Mouse (Mus musculus) kidney, postnatal 36 days (tissue): ENCODE data around the gene Panx3.

Source experiments
- DNase-seq, 2 experiments: peaks; one replicate each; pipeline ENCODE4 v3.0.0; 2021 to 2022; ENCODE audit warnings: mixed read lengths in 2 of 2

Panx3 gene

DNA sequence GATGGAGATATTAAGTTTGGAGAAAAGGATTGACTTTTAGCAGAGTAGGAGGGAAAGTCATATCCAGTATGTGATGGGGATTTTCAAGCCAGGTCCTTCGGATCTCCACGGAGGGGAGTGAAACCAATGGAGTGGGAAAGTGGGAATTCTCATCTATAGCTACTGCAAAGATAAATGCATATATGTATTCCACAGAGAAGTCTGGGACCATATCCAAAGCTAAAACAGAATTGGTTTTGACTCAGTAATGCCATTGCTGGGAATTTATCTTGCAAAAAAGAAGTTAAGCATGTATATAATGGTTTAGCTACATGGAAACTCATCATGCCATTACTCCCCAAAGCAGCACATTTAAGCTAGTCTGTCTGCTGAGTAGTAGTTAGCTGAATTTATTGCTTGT, 36.7 kb downstream of the Panx3 start:
- DNase-seq: no peak

DNA sequence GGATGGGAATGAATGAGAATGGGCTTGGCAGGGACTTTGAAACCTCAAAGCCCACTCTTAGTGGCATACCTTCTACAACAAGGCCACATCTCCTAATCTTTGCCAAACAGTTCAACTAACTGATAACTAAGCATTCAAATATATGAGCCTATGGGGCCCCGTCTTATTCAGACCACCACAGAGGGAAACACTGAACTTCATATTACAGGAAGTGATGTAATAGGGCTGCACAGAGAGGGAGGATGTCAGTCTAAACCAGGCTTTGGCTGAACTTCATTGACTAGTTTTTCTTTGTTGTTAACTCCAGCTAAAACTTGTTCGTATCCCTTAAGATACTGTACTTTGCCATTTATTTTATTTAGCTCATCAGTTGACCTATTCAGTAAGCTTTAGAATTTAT, 39.1 kb downstream of the Panx3 start:
- DNase-seq: no peak

DNA sequence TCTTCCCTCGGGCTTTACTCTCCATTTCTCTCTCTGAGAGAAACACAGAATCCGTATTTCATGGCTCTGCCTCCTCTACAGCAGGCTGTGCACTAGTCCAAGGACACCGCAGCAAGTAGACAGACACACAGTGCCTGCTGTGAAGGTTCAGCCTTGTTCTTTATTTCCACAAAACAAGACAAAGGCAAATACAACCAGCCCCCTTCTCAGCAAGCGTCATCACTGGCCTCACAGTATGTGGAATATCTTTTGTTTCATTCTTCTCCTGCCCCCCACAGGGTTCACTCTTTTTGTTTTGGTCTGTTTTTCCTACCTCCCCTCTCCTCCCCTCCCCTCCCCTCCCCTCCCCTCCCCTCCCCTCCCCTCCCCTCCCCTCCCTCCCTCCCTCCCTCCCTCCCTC, 40.5 kb downstream of the Panx3 start:
- no peak for DNase-seq

DNA sequence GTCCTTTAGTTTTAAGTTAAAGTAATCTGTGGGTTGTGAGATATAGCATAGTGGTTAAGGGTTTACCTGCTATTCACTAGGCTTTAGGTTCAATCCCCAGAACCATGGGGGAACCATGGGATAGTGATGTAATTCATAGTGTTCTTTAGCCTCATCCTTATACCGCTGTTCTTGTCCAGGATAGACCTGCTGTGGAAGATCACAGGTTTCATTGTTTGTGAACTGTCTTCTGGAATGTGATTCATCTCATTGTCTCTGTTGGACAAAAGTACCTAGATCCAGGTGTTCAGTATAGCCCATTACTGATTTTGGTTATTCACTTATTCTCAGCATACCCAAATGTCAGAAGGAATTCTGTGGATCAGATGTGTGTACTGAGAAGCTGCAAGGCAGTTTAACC, 41.8 kb downstream of the Panx3 start:
- no peak for DNase-seq

DNA sequence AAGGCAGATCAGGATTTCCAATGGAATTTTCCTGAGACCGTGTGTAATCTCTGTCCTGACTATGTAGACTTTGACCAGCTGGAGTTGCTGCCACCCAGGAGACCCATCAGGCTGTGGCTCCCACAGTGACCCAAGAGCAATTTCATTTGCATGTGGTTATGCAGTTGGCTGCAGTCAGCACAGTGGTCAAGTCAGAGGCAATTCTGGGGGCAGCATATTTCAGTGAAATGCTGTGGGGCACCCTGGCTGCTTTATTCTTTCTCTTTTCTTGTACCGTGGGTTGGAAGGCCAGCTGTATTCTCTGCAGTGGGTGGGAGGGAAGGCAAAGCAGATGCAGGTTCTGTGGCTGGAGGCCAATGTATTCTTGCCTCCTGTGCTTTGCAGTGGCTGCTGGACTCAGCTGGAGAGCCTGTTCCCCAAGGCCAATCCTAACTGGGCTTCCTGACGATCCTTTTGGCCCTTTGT, 42.9 kb downstream of the Panx3 start:
- peak; percentile 44 to 60 for DNase-seq

DNA sequence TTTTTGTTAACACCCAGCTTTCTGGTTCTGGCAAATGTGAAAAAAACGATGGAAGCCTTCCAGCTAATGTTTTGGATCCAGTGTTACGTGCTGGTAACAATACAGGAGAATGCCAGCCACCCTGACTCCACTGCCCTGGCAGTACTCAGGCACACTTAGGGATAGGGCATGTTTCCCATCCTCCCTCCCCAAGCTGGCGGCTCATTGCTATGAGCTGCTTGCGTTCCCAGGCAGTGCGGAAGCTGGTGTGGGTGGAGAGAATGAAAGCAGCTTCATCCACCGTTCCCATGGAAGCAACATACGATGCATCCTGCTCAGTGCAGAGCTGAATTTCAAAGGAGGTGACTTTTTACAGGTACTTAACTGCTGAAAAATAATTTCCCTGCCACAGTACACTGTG, 43.4 kb downstream of the Panx3 start:
- peak in 1 of 2 experiments; percentile 25 for DNase-seq

DNA sequence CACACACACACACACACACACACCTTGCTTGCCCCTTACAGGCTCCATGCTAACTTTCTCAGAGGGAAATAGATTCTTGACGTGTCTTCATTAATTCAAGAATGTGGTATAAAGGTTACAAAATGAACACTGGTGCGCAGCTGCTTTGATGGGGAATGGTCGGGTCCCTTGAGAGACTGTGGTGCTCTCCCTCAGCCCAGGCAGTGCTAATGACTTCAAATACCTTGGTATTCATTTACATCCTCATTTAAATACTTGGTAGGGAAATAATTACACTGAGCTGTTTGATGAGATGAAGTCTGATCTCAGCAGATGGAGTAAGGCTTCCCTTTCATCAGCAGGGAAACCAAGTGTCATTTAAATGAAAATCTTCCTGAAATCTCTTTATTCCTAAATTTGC, 43.9 kb downstream of the Panx3 start:
- no peak for DNase-seq

DNA sequence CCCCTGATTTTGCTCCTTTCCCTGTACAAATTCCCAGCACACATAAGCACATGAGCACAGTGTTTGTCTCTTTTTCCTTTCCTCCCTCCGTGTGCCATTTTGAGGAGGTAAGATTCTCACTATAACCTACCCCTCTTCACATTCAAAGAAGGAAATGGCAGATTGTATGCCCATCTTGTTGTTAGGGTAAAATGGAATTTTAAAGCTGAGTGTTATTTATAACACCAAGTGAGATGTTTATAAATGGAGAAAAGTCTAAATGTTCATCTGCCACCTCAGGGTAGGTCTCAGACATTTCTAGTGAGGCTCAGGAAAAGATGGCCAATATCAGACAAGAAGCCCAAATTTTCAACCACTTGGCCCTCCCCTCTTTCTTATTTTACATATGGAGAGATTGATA, 44.5 kb downstream of the Panx3 start:
- DNase-seq: no peak

DNA sequence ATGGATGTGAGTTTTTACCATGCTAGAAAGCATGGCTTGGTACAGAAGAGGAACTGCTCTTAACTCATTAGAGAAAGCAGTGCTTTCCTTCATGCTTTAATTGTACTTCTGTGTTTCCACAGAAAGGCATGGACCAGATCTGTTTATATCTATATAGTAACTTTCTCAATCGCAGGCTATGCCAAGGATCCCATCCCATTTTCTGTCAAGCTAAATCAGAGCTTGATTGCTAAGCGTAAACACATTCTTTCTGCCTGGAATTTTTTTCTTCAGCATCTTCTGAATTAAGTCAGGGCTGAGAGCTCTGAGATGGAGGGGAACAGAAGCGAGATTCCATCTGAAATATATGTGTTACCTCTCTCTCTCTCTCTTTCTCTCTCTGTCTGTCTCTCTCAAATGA, 45.1 kb downstream of the Panx3 start:
- no peak for DNase-seq

DNA sequence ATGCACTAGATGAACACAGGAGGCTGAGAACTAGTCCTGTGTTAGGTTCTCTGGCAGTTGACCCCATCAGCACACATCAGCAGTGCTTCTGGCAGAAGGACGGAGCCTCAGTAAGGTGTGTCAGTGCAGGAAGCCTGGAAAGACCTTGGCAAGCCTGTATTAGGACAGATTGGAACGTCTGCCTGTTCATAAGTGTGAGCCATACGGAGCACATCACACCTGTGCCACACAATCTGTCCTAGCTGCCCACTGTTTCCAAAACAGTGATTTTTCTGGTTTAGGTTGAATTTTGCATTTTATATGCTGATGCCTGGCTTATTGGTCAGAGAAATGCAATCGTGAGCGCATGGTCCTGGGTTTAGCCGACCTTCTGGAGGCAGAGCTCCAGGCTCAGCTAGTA, 47.7 kb downstream of the Panx3 start:
- no peak for DNase-seq

DNA sequence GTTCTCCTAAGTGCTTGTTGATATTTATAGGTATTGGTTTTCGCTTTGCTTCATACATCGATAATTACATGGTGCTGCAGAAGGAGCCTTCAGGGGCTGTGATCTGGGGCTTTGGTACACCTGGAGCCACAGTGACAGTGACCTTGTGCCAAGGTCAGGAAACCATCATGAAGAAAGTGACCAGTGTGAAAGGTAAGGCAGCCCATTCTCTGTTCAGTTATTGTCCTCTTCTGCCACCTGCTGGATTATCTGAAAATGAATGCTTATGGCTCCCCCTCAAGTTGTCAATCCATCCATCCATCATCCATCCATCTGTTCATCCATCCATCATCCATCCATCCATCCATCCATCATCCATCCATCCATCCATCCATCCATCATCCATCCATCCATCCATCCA, 52.3 kb downstream of the Panx3 start:
- DNase-seq: peak; percentile 52 to 53

DNA sequence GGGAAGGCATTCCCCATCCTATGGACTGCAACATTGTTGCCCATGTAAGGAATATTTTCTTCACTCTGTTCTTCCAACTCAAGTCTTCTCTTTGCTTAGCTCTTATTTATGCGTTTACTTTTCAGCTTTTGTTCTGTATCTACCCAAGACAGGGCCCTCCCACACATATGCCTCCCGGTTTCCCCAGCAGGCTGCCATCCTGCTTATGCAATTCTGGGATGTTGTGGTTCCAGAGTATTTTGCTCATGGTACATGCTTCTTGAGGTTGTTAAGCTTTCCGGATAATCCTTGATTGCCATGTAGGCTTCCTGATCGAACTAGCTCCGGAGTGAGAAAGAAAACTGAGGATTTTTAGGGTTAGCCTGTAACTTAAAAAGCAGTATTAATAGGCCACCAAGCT, 53.8 kb downstream of the Panx3 start:
- DNase-seq: no peak

DNA sequence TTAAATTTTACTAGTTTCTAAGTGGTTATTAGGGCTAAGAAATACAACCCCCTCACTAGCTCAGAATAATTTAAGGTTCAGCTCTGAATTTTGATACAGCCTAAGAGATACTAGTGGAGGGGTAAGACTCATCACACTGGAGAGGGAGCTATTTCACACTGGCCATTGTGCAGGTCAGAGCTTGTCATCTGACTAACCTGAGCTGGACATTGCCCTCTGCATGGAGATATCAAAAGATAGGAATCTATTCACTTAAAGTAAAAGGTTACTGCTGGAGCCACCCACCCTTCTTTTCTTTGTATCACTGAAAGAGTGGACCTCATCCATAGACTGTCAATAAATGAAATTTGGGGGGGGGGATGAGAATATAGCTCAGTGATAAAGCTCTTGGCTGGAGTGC, 54.7 kb downstream of the Panx3 start:
- DNase-seq: no peak

DNA sequence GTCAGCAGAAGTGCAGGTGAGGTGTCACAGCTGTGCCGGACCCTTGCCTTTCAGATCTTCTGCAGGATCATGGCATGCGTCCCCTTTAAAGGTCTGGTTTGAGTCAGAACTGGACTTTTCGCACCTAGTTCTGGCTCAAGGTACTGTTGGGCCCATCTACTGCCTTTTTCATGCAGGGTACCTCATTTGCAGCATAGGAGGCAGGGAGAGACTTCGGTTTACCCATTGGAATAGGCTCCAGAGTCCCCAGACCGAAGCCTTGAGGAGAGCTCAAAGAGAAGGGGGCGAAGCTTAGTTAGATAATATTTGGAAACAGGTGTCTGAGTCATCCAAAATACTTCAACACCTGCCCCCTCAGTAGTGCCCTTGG, 55.1 kb downstream of the Panx3 start:
- DNase-seq: no peak

DNA sequence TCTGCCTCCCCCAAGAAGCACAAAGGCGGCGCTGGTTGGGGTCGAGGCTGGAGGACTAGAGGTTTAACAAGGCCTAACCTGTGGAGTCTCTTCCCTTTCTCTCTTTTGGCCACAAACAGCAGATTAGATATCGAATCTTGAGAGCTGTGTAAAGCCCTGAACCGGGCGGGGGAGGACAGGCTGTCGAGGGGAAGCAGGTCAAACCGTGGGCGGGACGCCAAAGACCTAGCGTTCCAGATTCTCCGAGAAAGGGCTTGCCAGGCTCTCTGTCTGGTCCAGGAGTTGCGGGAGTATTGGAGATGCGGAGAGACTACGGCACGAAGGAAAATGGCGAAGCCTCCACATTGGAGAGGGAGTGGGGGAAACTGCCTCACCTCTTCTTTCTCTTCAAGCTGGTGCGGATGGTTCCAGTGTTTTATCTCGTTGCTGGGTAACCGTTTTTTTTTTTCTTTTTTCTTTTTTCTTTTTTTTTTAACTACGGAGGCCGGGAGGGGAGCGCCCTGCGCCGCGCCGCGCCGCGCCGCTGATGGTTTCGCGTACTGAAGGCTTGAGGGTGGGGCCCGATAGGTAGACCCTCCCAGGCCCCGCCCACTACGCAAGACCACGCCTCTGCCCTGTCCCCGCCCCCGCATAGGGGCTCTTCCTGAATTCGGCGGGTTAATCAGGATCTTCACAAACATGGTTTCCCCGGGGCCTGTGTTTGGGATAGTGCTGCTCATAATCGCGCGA, 55.7 kb downstream of the Panx3 start, which contains the start of gene Spa17:
Spa17 (minus strand) TSS at position 541 of the 729 bp plus-strand sequence.
- DNase-seq: peak; percentile 92 to 95
